Mouse (Mus musculus) myocyte (in vitro differentiated cells): ENCODE results near the gene Gm43738.

Experiments
- E2F4 ChIP-seq: IDR thresholded peaks from one replicate; pipeline ENCODE4 v1.6.1; 2011; ENCODE audit warnings: mild to moderate bottlenecking, control low read depth, moderate library complexity; ENCODE audit not compliant: insufficient read depth
- MAX ChIP-seq: IDR thresholded peaks from one replicate; pipeline ENCODE4 v1.6.1; 2011; ENCODE audit warnings: low read depth, mild to moderate bottlenecking, control low read depth
- MYOG ChIP-seq, 3 experiments: IDR thresholded peaks; one replicate each; pipeline ENCODE4 v1.6.1; 2011; ENCODE audit warnings: control low read depth in 2 of 3, low read depth in 2 of 3, mild to moderate bottlenecking in 2 of 3; ENCODE audit not compliant: insufficient read length in 2 of 3, control insufficient read depth in 1 of 3, insufficient read depth in 1 of 3
- POLR2A ChIP-seq: IDR thresholded peaks from one replicate; pipeline ENCODE4 v1.6.1; 2011; ENCODE audit warnings: low read depth, mild to moderate bottlenecking, control low read depth, moderate library complexity; ENCODE audit not compliant: insufficient read length
- POLR2AphosphoS2 ChIP-seq: IDR thresholded peaks from one replicate; pipeline ENCODE4 v1.6.1; 2011; ENCODE audit warnings: low read depth, control low read depth; ENCODE audit not compliant: insufficient read length
- TCF12 ChIP-seq: IDR thresholded peaks from one replicate; pipeline ENCODE4 v1.6.1; 2011; ENCODE audit warnings: mild to moderate bottlenecking, control low read depth; ENCODE audit not compliant: poor library complexity, insufficient read depth, severe bottlenecking

DNA sequence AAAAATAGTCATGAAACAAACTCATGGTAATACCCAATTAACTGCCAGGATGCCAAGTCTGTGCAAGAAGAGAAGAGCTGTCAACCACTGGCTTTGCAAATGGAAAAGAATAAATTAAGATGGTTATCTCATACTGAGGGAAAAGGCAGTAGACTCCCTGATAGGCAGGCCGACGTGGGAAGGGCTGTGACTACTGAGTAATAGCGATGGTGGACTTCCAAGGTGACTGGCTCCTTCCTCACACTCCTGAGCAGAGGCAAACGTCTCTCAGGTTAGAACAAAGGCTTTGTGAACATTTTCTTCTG, 2.3 kb upstream of the Gm43738 start:
- TF ChIP-seq MAX (no peak), MYOG (IDR thresholded peaks at IDR 0.05; ENCODE audit: control insufficient read depth in 1 of 3, insufficient read depth in 1 of 3, insufficient read length in 2 of 3, low read depth in 2 of 3) (no peak), TCF12 (no peak), E2F4 (no peak), POLR2AphosphoS2 (no peak), POLR2A (no peak)
